Mouse (Mus musculus) brain, embryonic 14.5 days (tissue): ENCODE results near the gene Pde4d.

Experiments used
- CTCF ChIP-seq: fragments of 200-500 bp; IDR thresholded peaks from 2 replicates; pipeline ENCODE4 v1.5.1; 2012; ENCODE audit warnings: inconsistent platforms, mild to moderate bottlenecking, moderate library complexity, borderline replicate concordance; ENCODE audit not compliant: insufficient read depth, insufficient read length; ENCODE audit errors: extremely low read depth
- POLR2A ChIP-seq: fragments of 200-500 bp; IDR thresholded peaks from 2 replicates; pipeline ENCODE4 v1.6.1; 2012; ENCODE audit warnings: mild to moderate bottlenecking, inconsistent platforms, borderline replicate concordance; ENCODE audit not compliant: poor library complexity, insufficient read depth, insufficient read length, severe bottlenecking; ENCODE audit errors: extremely low read depth

- no peak for TF ChIP-seq CTCF
- TF ChIP-seq POLR2A = no peak
Observed at GRCm38 (mm10) chr13:109615785-109616281, 1166.1 kb downstream of the Pde4d start.
